Mouse (Mus musculus) hindbrain, embryonic 10.5 days (tissue): Measurements from ENCODE around the gene Susd6. TPM values are rescaled to one million over a fixed set of nuclear protein-coding genes. Genes with fewer than 3 reads are reported as not detected.

ENCODE experiments used
- DNase-seq: peaks from one replicate; pipeline ENCODE4 v3.0.0-alpha.2; 2017; ENCODE audit warnings: low spot score
- H3K27ac ChIP-seq: fragments of 300-500 bp; sonication (generic); 2 replicates; pipeline ENCODE4 v1.5.1; 2016; ENCODE audit warnings: mild to moderate bottlenecking, moderate library complexity
- H3K27me3 ChIP-seq: fragments of 300-500 bp; sonication (generic); 2 replicates; pipeline ENCODE4 v1.6.1; 2016; ENCODE audit warnings: mild to moderate bottlenecking; ENCODE audit not compliant: poor library complexity, insufficient read depth, severe bottlenecking
- H3K36me3 ChIP-seq: fragments of 300-500 bp; sonication (generic); 2 replicates; pipeline ENCODE4 v1.6.1; 2016; ENCODE audit warnings: mild to moderate bottlenecking, moderate library complexity
- H3K4me1 ChIP-seq: fragments of 300-500 bp; sonication (generic); replicated peaks from 2 replicates; pipeline ENCODE4 v1.6.1; 2016; ENCODE audit warnings: mild to moderate bottlenecking
- H3K4me3 ChIP-seq: fragments of 300-500 bp; sonication (generic); 2 replicates; pipeline ENCODE4 v1.5.1; 2016; ENCODE audit warnings: mild to moderate bottlenecking, moderate library complexity
- H3K9me3 ChIP-seq: fragments of 300-500 bp; sonication (generic); 2 replicates; pipeline ENCODE4 v1.6.1; 2016; ENCODE audit warnings: mild to moderate bottlenecking, moderate library complexity
- WGBS: fragments of 180-500 bp; shearing (Covaris S2); methylation state at CpG from one replicate; pipeline ENCODE4 v1.1.7; 2016; 5-methylcytosine and 5-hydroxymethylcytosine counted together
- polyA plus RNA-seq: library from polyadenylated mRNA; unstranded; fragments of >200 nt; fragmentation: Nextera tagmentation; extraction: Ambion mirVana; gene quantifications from 2 replicates; pipeline ENCODE4 v1.2.1, GENCODE M21; 2016

Gene Susd6
- polyA plus RNA-seq, 1 experiment from 2014 or later: 15.9 TPM

- Histone ChIP-seq H3K9me3 (no peaks in the 10 kb centered on the region), H3K27ac (no peak overlapping the region), H3K4me1 (no peaks in the 10 kb centered on the region), H3K4me3 (no peak overlapping the region), H3K27me3 (no peaks in the 10 kb centered on the region), H3K36me3 (no peaks in the 10 kb centered on the region)
- 82% methylated on average over 7 of the region's 8 CpGs for WGBS
- DNase-seq: no peak
Observed at GRCm38 (mm10) chr12:80834901-80835570, 44.7 kb downstream of the Susd6 start.

GRCm38 (mm10) chr12:80837614-80838013, 47.3 kb downstream of the Susd6 start:
- Histone ChIP-seq H3K36me3 (no peaks in the 10 kb centered on the region), H3K9me3 (no peaks in the 10 kb centered on the region), H3K4me3 (no peak overlapping the region), H3K4me1 (no peaks in the 10 kb centered on the region), H3K27ac (no peak overlapping the region), H3K27me3 (no peaks in the 10 kb centered on the region)
- no peak for DNase-seq
- WGBS: 82% methylated on average over 3 of the region's 3 CpGs

GRCm38 (mm10) chr12:80838271-80838670, 48.0 kb downstream of the Susd6 start:
- Histone ChIP-seq H3K4me3 (no peak overlapping the region), H3K36me3 (no peaks in the 10 kb centered on the region), H3K27me3 (no peaks in the 10 kb centered on the region), H3K9me3 (no peaks in the 10 kb centered on the region), H3K4me1 (peaks cover 2% of the 10 kb centered on the region), H3K27ac (no peak overlapping the region)
- no peak for DNase-seq

- Histone ChIP-seq H3K36me3 (no peaks in the 10 kb centered on the region), H3K4me3 (no peak overlapping the region), H3K9me3 (no peaks in the 10 kb centered on the region), H3K27me3 (no peaks in the 10 kb centered on the region), H3K27ac (no peak overlapping the region), H3K4me1 (peaks cover 7% of the 10 kb centered on the region)
- DNase-seq: no peak
- 77% methylated on average over 2 of the region's 2 CpGs for WGBS
Observed at GRCm38 (mm10) chr12:80838787-80839186, 48.5 kb downstream of the Susd6 start.

GRCm38 (mm10) chr12:80839631-80840030, 49.3 kb downstream of the Susd6 start:
- Histone ChIP-seq H3K4me3 (no peak overlapping the region), H3K9me3 (no peaks in the 10 kb centered on the region), H3K27me3 (no peaks in the 10 kb centered on the region), H3K27ac (no peak overlapping the region), H3K36me3 (no peaks in the 10 kb centered on the region), H3K4me1 (peaks cover 15% of the 10 kb centered on the region)
- DNase-seq: no peak
- 84% methylated on average over 2 of the region's 2 CpGs for WGBS

- no peak overlapping the region for H3K4me3 ChIP-seq
- no peaks in the 10 kb centered on the region for H3K27me3 ChIP-seq
- H3K27ac ChIP-seq: no peak overlapping the region
- H3K9me3 ChIP-seq: no peaks in the 10 kb centered on the region
- DNase-seq: no peak
- H3K36me3 ChIP-seq: no peaks in the 10 kb centered on the region
- WGBS: 89% methylated on average over 1 of the region's 1 CpGs
- peaks cover 22% of the 10 kb centered on the region for H3K4me1 ChIP-seq
Observed at GRCm38 (mm10) chr12:80841618-80842017, 51.3 kb downstream of the Susd6 start.

- DNase-seq: no peak
- H3K9me3 ChIP-seq: no peaks in the 10 kb centered on the region
- H3K36me3 ChIP-seq: no peaks in the 10 kb centered on the region
- 92% methylated on average over 1 of the region's 1 CpGs for WGBS
- peaks cover 25% of the 10 kb centered on the region for H3K4me1 ChIP-seq
- H3K27ac ChIP-seq: no peak overlapping the region
- no peaks in the 10 kb centered on the region for H3K27me3 ChIP-seq
- H3K4me3 ChIP-seq: no peak overlapping the region
Observed at GRCm38 (mm10) chr12:80842609-80843008, 52.3 kb downstream of the Susd6 start.

- H3K9me3 ChIP-seq: no peaks in the 10 kb centered on the region
- WGBS: 87% methylated on average over 2 of the region's 2 CpGs
- H3K27me3 ChIP-seq: no peaks in the 10 kb centered on the region
- H3K4me1 ChIP-seq: peaks cover 25% of the 10 kb centered on the region
- DNase-seq: no peak
- no peaks in the 10 kb centered on the region for H3K36me3 ChIP-seq
- H3K4me3 ChIP-seq: no peak overlapping the region
- H3K27ac ChIP-seq: no peak overlapping the region
Observed at GRCm38 (mm10) chr12:80843236-80843635, 52.9 kb downstream of the Susd6 start.

- peaks cover 25% of the 10 kb centered on the region for H3K4me1 ChIP-seq
- no peak overlapping the region for H3K4me3 ChIP-seq
- H3K36me3 ChIP-seq: no peaks in the 10 kb centered on the region
- no peaks in the 10 kb centered on the region for H3K9me3 ChIP-seq
- DNase-seq: no peak
- H3K27ac ChIP-seq: peak overlapping the region; percentile 5; the same call in 1 of the 2 replicates
- WGBS: 91% methylated on average over 4 of the region's 4 CpGs
- H3K27me3 ChIP-seq: no peaks in the 10 kb centered on the region
Observed at GRCm38 (mm10) chr12:80843651-80844444, 53.5 kb downstream of the Susd6 start.

GRCm38 (mm10) chr12:80845901-80846300, 55.6 kb downstream of the Susd6 start:
- Histone ChIP-seq H3K4me1 (peaks cover 25% of the 10 kb centered on the region), H3K36me3 (no peaks in the 10 kb centered on the region), H3K9me3 (no peaks in the 10 kb centered on the region), H3K4me3 (no peak overlapping the region), H3K27me3 (no peaks in the 10 kb centered on the region), H3K27ac (no peak overlapping the region)
- DNase-seq: no peak
- WGBS: 86% methylated on average over 1 of the region's 1 CpGs

- Histone ChIP-seq H3K27ac (no peak overlapping the region), H3K4me3 (no peak overlapping the region), H3K4me1 (peaks cover 25% of the 10 kb centered on the region), H3K36me3 (no peaks in the 10 kb centered on the region), H3K27me3 (no peaks in the 10 kb centered on the region), H3K9me3 (no peaks in the 10 kb centered on the region)
- WGBS: 85% methylated on average over 1 of the region's 1 CpGs
- no peak for DNase-seq
Observed at GRCm38 (mm10) chr12:80846861-80847268, 56.6 kb downstream of the Susd6 start.

GRCm38 (mm10) chr12:80852001-80852400, 61.7 kb downstream of the Susd6 start:
- Histone ChIP-seq H3K4me3 (no peak overlapping the region), H3K9me3 (no peaks in the 10 kb centered on the region), H3K4me1 (peaks cover 24% of the 10 kb centered on the region), H3K27me3 (no peaks in the 10 kb centered on the region), H3K27ac (no peak overlapping the region), H3K36me3 (no peaks in the 10 kb centered on the region)
- 95% methylated on average over 1 of the region's 1 CpGs for WGBS
- no peak for DNase-seq

GRCm38 (mm10) chr12:80853737-80854136, 63.4 kb downstream of the Susd6 start:
- Histone ChIP-seq H3K4me1 (peaks cover 42% of the 10 kb centered on the region), H3K36me3 (no peaks in the 10 kb centered on the region), H3K9me3 (no peaks in the 10 kb centered on the region), H3K27me3 (no peaks in the 10 kb centered on the region), H3K4me3 (no peak overlapping the region), H3K27ac (no peak overlapping the region; the same call in 1 of the 2 replicates)
- no peak for DNase-seq
- 82% methylated on average over 3 of the region's 3 CpGs for WGBS
